Comparison of ENCODE assay signal across 8 mouse cellular contexts in the genomic region with DNA sequence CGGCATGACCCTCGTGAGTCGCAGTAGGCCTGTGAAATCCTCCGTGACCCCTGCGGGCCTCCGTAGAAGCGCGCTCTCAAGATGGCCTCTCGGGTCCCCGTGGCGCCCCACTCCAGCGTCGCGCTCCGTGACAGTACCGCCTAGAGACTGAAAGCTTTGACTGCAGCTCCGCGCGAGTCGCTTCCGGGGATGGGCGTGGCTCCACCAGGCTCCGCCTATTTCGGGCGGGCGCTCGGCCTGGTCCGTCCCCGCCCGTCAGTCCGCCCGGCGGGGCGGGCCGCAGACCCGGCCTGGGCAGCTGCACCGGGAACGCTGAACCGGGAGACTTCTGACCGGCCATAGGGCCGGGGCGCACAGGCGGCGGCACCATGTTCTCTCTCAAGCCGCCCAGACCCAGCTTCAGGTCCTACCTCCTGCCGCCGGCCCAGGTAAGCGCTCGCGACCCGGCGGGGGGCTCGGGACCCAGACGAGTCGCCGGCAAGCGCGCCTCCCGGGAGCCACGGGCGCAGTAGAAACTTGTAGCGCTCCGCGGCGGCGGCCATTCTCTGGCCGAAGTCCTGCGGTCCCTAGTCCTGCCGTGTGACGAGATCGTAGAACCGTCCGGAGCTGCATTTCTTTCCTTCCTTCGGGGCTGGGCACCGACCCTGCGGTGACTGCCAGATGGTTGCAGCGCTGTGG. TPM values are rescaled to one million over a fixed set of nuclear protein-coding genes. Genes with fewer than 3 reads are reported as not detected.
DNase-seq lines count a peak whose midpoint lies in the region; ATAC-seq and TF ChIP-seq lines count a peak whose summit lies in the region.

Gene Mtmr10 (plus strand): TSS at position 240 of the 678 bp plus-strand sequence.

- no peak within 1 kb of the TSS for H3K27ac ChIP-seq in ES-E14 (ENCODE audit: insufficient read depth, low read depth, low read length, poor library complexity, severe bottlenecking)
- peak within 1 kb of the TSS; percentile 79 for H3K27ac ChIP-seq in forebrain, embryonic 15.5 days (replicated peaks)

- WGBS in forebrain, embryonic 15.5 days: under 1% methylated on average over 77 of the region's 77 CpGs
- under 1% methylated on average over 77 of the region's 77 CpGs for WGBS in lung, adult 2 months

- peaks cover 0 to 3% of the 10 kb centered on the region in 2 experiments; a peak in 1 of 4 replicates for H3K4me1 ChIP-seq in ES-E14 (ENCODE audit: control insufficient read depth in 2 of 2, insufficient read depth in 2 of 2, low read length in 2 of 2, poor library complexity in 1 of 2)
- peaks cover 16% of the 10 kb centered on the region for H3K4me1 ChIP-seq in forebrain, embryonic 15.5 days
- H3K4me1 ChIP-seq in lung, adult 2 months (ENCODE audit: control insufficient read depth, insufficient read depth, low read length): peaks cover 14% of the 10 kb centered on the region

- peak within 1 kb of the TSS; percentile 71 for H3K4me2 ChIP-seq in forebrain, embryonic 15.5 days (replicated peaks)

- intact Hi-C loops in heart, postnatal 25 days (cut with DNase I): loop anchor here (5.0 kb wide), 2 partner anchors 85 to 345 kb away; partner anchors contain the start of gene Fan1

- no peak for TF ChIP-seq CTCF in lung, adult 2 months (IDR thresholded peaks at IDR 0.05; ENCODE audit: insufficient read depth, low read length)

- H3K36me3 ChIP-seq in ES-E14 (ENCODE audit: control insufficient read depth, insufficient read depth, low read length, poor library complexity, severe bottlenecking): no peaks in the 10 kb centered on the region
- H3K36me3 ChIP-seq in forebrain, embryonic 15.5 days: no peaks in the 10 kb centered on the region

- H3K27me3 ChIP-seq in forebrain, embryonic 15.5 days: no peaks in the 10 kb centered on the region

- H3K9me3 ChIP-seq in ES-E14 (ENCODE audit: control insufficient read depth, insufficient read depth, low read depth, low read length): no peaks in the 10 kb centered on the region
- no peaks in the 10 kb centered on the region for H3K9me3 ChIP-seq in forebrain, embryonic 15.5 days

- peak; percentile 86 for DNase-seq in ES-E14 (ENCODE audit: low read depth, low spot score)
- DNase-seq in cerebellum, adult 11-12 months: peak; percentile 98
- DNase-seq in heart, postnatal 25 days (ENCODE audit: low spot score): peak; percentile 95
- peak; percentile 97 to 99 for DNase-seq in layer of hippocampus, adult 18-20 months (ENCODE audit: low spot score in 2 of 2)
- DNase-seq in lung, adult 2 months: peak; percentile 98
- peak; percentile 91 to 92 for DNase-seq in thymus, adult 18-20 months

- H3K9ac ChIP-seq in ES-E14 (ENCODE audit: insufficient read depth, low read depth, low read length, poor library complexity, severe bottlenecking): peak within 1 kb of the TSS; percentile 84
- H3K9ac ChIP-seq in forebrain, embryonic 15.5 days (replicated peaks): peak within 1 kb of the TSS; percentile 76

- in situ Hi-C loops in ES-E14 (cut with MboI; ENCODE audit: low sequenced_read_pairs in 2 of 2, unreplicated experiment in 2 of 2): no loop called here

- TF ChIP-seq POLR2A in lung, adult 2 months (IDR thresholded peaks at IDR 0.05; ENCODE audit: borderline replicate concordance, extremely low read depth, low read depth, low read length): peak; percentile 85

- peak; percentile 99 for ATAC-seq in forebrain, embryonic 15.5 days (replicated peaks)
- ATAC-seq in neutrophil, adult 5-6 weeks (ENCODE audit: extremely low read depth, insufficient number of reproducible peaks, low FRiP score, poor library complexity, severe bottlenecking): peak; percentile 98

- H3K4me3 ChIP-seq in ES-E14 (ENCODE audit: insufficient read depth in 1 of 2, low read depth in 1 of 2, low read length in 2 of 2, poor library complexity in 1 of 2, severe bottlenecking in 1 of 2): peak within 1 kb of the TSS; percentile 84 to 87
- H3K4me3 ChIP-seq in forebrain, embryonic 15.5 days: peak within 1 kb of the TSS; percentile 97
- H3K4me3 ChIP-seq in lung, adult 2 months (replicated peaks; ENCODE audit: extremely low read depth, low read depth, low read length): peak within 1 kb of the TSS; percentile 100

TF ChIP-seq in ES-E14, 5 proteins besides CTCF, POLR2A, EP300 and RAD21:
- TF ChIP-seq ZC3H11A (IDR thresholded peaks at IDR 0.05; ENCODE audit: borderline replicate concordance, low read depth, low read length) (no peak), MAFK (IDR thresholded peaks at IDR 0.05; ENCODE audit: insufficient read depth, low read depth, low read length) (no peak), ZNF384 (IDR thresholded peaks at IDR 0.05; ENCODE audit: low read depth, low read length) (no peak), HCFC1 (IDR thresholded peaks at IDR 0.05; ENCODE audit: borderline replicate concordance, insufficient read depth, low read length) (peak; percentile 75; the same call in 1 of the 2 replicates), CHD2 (IDR thresholded peaks at IDR 0.05; ENCODE audit: low read depth, low read length) (no peak)

RNA-seq across cellular contexts. Expression of gene Mtmr10, which starts in this region (rescaled TPM):
- 6.2 and 9.7 TPM in 2 replicates for total RNA-seq in ES-E14 (2012; rRNA removed)
- 7.5 and 8.7 TPM in 2 replicates for polyA plus RNA-seq in forebrain, embryonic 15.5 days (2015; fragmentation: Nextera tagmentation; extraction: Ambion mirVana)
- 10 to 100 TPM; 11.9 to 12.0 TPM for total RNA-seq in heart, postnatal 25 days (2021)
- total RNA-seq in layer of hippocampus, adult 18-20 months (2021): 10 to 100 TPM; 13.3 to 17.2 TPM
- 10.9 and 13.9 TPM in 2 replicates for polyA plus RNA-seq in lung, adult 2 months (2012; rRNA removed)
- 12.4 and 13.3 TPM in 2 replicates for total RNA-seq in neutrophil, adult 5-6 weeks (2017)
